Mouse (Mus musculus) ES-E14 (cell line): Measurements from ENCODE around the gene Setd1a.

Experiments
- HCFC1 ChIP-seq: IDR thresholded peaks from 2 replicates; pipeline ENCODE4 v1.6.1; 2012; ENCODE audit warnings: low read length, inconsistent platforms, borderline replicate concordance; ENCODE audit not compliant: insufficient read depth
- MAFK ChIP-seq: IDR thresholded peaks from 2 replicates; pipeline ENCODE4 v1.6.1; 2014; ENCODE audit warnings: mild to moderate bottlenecking, low read depth, low read length, inconsistent platforms; ENCODE audit not compliant: insufficient read depth

- TF ChIP-seq HCFC1 (no peak), MAFK (no peak)
These were observed 23.3 kb upstream of the Setd1a start for GRCm38 (mm10) chr7:127753158-127753557.
